Mouse (Mus musculus) hindbrain, embryonic 16.5 days (tissue): ENCODE measurements around the gene Nr4a3. TPM values are rescaled to one million over a fixed set of nuclear protein-coding genes. Genes with fewer than 3 reads are reported as not detected.

Source experiments
- ATAC-seq: fragments of 200-750 bp; cut with Nextera tagmentation; 2 replicates; pipeline ENCODE4 v1.8.0; 2017; ENCODE audit warnings: moderate TSS enrichment, moderate library complexity
- H3K27ac ChIP-seq: fragments of 300-500 bp; sonication (generic); 2 replicates; pipeline ENCODE4 v1.5.1; 2014; ENCODE audit warnings: low read depth, mild to moderate bottlenecking, control low read depth, low read length, moderate library complexity
- H3K27me3 ChIP-seq: fragments of 300-500 bp; sonication (generic); replicated peaks from 2 replicates; pipeline ENCODE4 v1.6.1; 2014; ENCODE audit warnings: low read length; ENCODE audit not compliant: control insufficient read depth, insufficient read depth
- H3K36me3 ChIP-seq: fragments of 300-500 bp; sonication (generic); 2 replicates; pipeline ENCODE4 v1.6.1; 2014; ENCODE audit warnings: mild to moderate bottlenecking, low read length, moderate library complexity, mixed read lengths; ENCODE audit not compliant: control insufficient read depth, insufficient read depth
- H3K4me1 ChIP-seq: fragments of 300-500 bp; sonication (generic); 2 replicates; pipeline ENCODE4 v1.6.1; 2014; ENCODE audit warnings: low read depth, low read length; ENCODE audit not compliant: control insufficient read depth, insufficient read depth
- H3K4me2 ChIP-seq: fragments of 300-500 bp; sonication (generic); 2 replicates; pipeline ENCODE4 v1.6.1; 2014; ENCODE audit warnings: mild to moderate bottlenecking, low read length, control low read depth, moderate library complexity
- H3K4me3 ChIP-seq: fragments of 300-500 bp; sonication (generic); 2 replicates; pipeline ENCODE4 v1.5.1; 2014; ENCODE audit warnings: mild to moderate bottlenecking, low read length, control low read depth, moderate library complexity
- H3K9ac ChIP-seq: fragments of 300-500 bp; sonication (generic); 2 replicates; pipeline ENCODE4 v1.6.1; 2014; ENCODE audit warnings: low read depth, mild to moderate bottlenecking, control low read depth, low read length, moderate library complexity
- H3K9me3 ChIP-seq: fragments of 300-500 bp; sonication (generic); 2 replicates; pipeline ENCODE4 v1.6.1; 2014; ENCODE audit warnings: mild to moderate bottlenecking, low read length, moderate library complexity; ENCODE audit not compliant: control insufficient read depth
- WGBS: fragments of 180-500 bp; shearing (Covaris S2); extraction: QIAGEN DNeasy Blood & Tissue Kit; methylation state at CpG from one replicate; pipeline ENCODE4 v1.1.7; 2014; 5-methylcytosine and 5-hydroxymethylcytosine counted together
- polyA plus RNA-seq: library from polyadenylated mRNA; unstranded; fragments of >200 nt; fragmentation: Nextera tagmentation; extraction: Ambion mirVana; gene quantifications from 2 replicates; pipeline ENCODE4 v1.2.1, GENCODE M21; 2015

The Nr4a3 gene
- polyA plus RNA-seq, 1 experiment from 2014 or later: 0.89 TPM

DNA sequence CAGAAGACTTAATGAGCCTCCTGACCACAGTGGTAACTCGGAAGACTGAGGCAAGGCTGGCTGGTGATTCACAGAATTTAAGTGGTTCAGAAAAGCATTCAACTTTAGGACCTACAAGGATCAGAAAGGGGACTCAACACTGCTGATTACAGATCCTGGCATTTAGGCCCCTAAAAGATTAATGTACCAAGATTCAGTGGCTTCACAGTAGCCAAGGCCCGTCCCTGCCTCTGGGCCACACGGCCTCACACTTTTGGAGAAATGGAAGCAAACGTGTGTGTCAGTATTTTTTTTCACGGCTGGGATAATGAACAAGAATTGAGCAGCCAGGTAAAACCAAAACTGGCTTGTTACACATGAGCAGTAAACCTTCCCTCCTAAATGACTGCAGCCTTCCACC, 6.1 kb upstream of the Nr4a3 start:
- H3K9me3 ChIP-seq: no peaks in the 10 kb centered on the region
- H3K9ac ChIP-seq: no peak overlapping the region
- no peaks in the 10 kb centered on the region for H3K36me3 ChIP-seq
- no peaks in the 10 kb centered on the region for H3K27me3 ChIP-seq
- no peak for ATAC-seq
- no peak overlapping the region for H3K4me2 ChIP-seq
- WGBS: 86% methylated on average over 5 of the region's 5 CpGs
- no peak overlapping the region for H3K27ac ChIP-seq
- no peak overlapping the region for H3K4me3 ChIP-seq
- H3K4me1 ChIP-seq: peaks cover 6% of the 10 kb centered on the region

DNA sequence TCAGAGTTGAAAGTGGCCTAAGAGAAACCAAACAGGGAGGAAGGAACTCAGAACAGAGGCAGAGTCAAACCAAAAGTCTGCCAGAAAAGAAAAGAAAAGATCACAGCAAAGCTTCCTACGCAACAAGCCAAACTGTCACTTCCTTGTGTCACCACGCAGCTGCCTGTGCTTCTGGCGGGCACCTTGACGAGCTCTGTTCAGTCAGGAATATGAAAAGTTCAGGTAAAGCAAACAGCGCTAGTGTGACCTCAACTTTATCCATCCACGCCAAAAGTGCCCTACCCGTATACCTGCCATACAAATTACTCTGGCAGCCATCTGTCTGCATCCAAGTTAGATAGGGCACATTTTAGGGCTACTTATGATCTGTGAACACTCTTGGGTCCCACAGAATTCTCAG, 5.2 kb upstream of the Nr4a3 start:
- Histone ChIP-seq H3K4me3 (no peak overlapping the region), H3K27me3 (no peaks in the 10 kb centered on the region), H3K9me3 (no peaks in the 10 kb centered on the region), H3K27ac (no peak overlapping the region), H3K9ac (no peak overlapping the region), H3K36me3 (no peaks in the 10 kb centered on the region), H3K4me1 (peaks cover 12% of the 10 kb centered on the region), H3K4me2 (no peak overlapping the region)
- no peak for ATAC-seq
- WGBS: 81% methylated on average over 7 of the region's 7 CpGs

DNA sequence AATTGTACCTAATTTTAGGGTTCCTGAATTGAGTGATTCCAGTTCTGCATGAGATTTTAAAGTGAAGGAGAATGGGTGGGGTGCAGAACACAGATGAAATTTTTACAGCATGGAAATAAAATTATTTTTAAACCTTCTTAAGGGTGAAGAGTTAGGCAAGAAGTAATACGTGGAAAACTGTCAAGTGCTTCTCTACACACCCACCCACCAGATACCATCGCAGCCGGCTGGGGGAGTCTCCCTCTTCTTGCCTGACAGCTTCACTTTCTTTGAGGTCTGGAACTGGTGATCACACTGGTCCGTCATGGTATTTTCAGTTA, 2.5 kb upstream of the Nr4a3 start:
- no peaks in the 10 kb centered on the region for H3K9me3 ChIP-seq
- peak overlapping the region; percentile 98 for H3K27ac ChIP-seq
- H3K9ac ChIP-seq: peak overlapping the region; percentile 87
- ATAC-seq: no peak
- no peaks in the 10 kb centered on the region; the same call in 1 of the 2 replicates for H3K27me3 ChIP-seq
- peak overlapping the region; percentile 99 for H3K4me2 ChIP-seq
- no peaks in the 10 kb centered on the region for H3K36me3 ChIP-seq
- H3K4me1 ChIP-seq: peaks cover 32% of the 10 kb centered on the region
- peak overlapping the region; percentile 85 for H3K4me3 ChIP-seq
- 1% methylated on average over 4 of the region's 4 CpGs for WGBS

DNA sequence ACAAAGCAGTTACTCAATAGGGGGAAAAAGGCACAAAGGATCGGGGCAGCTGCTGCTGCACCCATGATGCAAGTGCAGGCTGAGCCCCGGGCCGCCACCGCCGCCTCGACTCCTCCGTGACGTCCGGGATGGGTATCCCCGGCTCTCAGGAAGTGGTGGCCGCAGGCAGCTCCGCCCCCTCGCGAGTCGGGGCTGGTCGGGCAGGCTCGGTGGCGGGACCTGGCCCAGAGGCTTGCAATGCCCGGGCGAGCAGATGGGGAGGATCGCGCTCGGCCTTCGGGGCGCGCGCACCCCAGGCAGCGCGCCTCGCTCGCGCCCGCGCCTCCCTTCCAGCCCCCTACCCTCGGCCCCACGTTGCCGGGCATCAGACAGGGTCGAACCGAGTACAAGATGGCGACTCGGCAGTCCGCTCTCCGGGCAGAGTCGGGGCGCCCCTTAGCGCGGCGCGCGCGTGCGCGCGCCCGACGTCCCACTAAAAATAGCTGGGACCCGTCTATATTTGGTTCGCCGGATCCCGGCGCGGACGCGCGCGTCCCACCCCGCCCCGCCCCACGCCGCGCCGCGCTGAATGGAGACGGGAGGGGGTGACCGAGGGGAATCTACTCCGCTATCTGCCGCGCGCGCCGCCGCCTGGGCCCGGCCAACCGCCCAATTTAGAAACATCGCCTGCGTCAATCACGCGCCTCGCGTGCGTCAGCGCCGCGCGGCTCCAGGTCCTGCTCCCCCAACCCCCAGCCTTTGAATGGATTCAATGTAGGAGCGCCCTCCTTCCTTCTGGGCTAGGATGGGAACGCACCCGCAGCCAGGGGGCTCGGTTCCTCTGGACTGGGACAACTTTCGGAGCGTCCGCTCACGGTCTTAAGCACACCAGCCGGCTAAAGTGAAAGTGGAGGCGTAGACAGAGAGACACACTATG, 1.9 kb upstream of the Nr4a3 start:
- Histone ChIP-seq H3K4me1 (peaks cover 35% of the 10 kb centered on the region), H3K9ac (peak overlapping the region; percentile 87), H3K4me2 (peak overlapping the region; percentile 99), H3K4me3 (peak overlapping the region; percentile 85), H3K27ac (peak overlapping the region; percentile 98), H3K36me3 (no peaks in the 10 kb centered on the region), H3K27me3 (no peaks in the 10 kb centered on the region; the same call in 1 of the 2 replicates), H3K9me3 (no peaks in the 10 kb centered on the region)
- WGBS: under 1% methylated on average over 73 of the region's 105 CpGs
- ATAC-seq: peak; percentile 91

DNA sequence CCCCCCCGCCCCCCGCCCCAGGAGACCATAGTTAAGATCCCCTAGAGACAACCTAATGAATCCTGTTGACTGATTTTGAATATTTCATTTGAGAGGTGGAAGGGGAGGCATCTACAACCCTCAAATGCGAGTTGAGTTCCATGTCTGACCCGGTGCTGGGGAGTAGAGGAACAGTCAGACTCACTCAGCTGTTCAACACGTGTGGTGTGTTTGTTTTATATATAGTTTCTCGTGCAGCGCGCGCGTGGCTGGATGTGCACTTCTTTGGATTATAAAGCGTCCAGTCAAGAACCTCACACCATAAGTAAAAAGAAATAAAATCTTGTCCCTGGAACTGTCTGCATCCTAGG, 837 bp upstream of the Nr4a3 start:
- H3K36me3 ChIP-seq: no peaks in the 10 kb centered on the region
- no peak for ATAC-seq
- WGBS: 0% methylated on average over 11 of the region's 11 CpGs
- H3K27me3 ChIP-seq: no peaks in the 10 kb centered on the region; the same call in 1 of the 2 replicates
- no peaks in the 10 kb centered on the region for H3K9me3 ChIP-seq
- peak overlapping the region; percentile 88 for H3K27ac ChIP-seq
- H3K9ac ChIP-seq: peak overlapping the region; percentile 81
- peak overlapping the region; percentile 85 for H3K4me3 ChIP-seq
- H3K4me2 ChIP-seq: peak overlapping the region; percentile 99
- H3K4me1 ChIP-seq: peaks cover 41% of the 10 kb centered on the region

DNA sequence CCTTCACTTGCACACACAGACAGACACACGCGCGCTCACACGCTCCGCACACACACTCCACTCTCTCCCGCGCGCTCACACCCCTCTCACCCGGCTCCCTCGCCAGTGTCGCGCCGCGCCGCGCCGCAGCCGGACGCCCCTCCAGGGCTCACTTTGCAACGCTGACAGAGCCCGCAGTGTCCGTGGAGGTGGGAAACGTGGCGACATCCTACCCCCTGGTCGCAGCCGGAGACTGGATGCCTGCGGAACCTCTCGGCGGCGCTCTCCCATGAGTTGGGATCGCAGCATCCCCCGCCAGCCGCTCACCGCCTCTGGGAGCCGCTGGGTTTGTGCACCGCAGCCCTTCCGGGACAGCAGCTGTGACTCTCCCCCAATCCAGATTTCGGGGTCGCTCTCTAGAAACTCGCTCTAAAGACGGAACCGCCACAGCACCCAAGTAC, 348 bp downstream of the Nr4a3 start:
- no peak for ATAC-seq
- Histone ChIP-seq H3K4me3 (peak overlapping the region; percentile 85), H3K9ac (peak overlapping the region; percentile 81), H3K36me3 (no peaks in the 10 kb centered on the region), H3K4me1 (peaks cover 41% of the 10 kb centered on the region), H3K27ac (peak overlapping the region; percentile 88), H3K9me3 (no peaks in the 10 kb centered on the region), H3K27me3 (peaks cover 7% of the 10 kb centered on the region), H3K4me2 (peak overlapping the region; percentile 99)
- under 1% methylated on average over 42 of the region's 42 CpGs for WGBS

DNA sequence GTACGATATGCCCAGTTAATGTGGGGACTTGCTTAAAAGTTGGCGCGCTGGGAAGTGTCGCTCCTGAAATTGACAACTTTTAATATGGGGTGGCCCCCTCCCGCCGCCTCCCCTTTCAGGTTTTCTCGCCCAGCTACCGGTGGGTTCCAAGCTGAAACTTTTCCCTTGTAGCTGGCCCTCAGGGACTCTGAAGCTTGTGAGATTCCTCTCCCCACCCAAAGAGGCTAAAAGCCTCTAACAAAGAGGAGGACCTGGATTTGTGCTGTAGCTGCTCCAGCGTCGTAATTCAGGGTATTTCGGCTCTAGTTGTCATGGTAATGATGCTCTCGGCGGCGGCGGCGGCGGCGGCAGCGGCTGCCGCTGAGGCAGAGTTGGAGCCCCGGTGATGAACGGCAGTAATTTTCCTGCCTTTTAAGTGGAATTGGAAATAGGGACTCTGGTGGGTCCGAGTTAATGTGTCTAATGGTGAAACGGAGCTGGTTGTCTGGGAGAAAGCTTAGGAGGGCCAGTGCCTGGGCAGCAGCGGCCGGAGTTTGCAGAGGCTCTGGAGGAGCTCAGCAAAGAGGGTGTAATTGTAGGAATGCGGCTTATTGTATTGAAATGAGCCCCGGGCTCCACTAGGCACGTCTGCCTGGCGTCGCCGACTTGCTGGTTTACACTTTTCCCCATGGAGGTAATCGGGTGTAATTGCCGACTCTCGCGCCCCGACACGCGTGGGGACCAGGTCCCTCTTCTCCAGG, 938 bp downstream of the Nr4a3 start:
- WGBS: 0% methylated on average over 39 of the region's 39 CpGs
- no peak for ATAC-seq
- peak overlapping the region; percentile 85 for H3K4me3 ChIP-seq
- peak overlapping the region; percentile 99 for H3K4me2 ChIP-seq
- peak overlapping the region; percentile 81 for H3K9ac ChIP-seq
- H3K27ac ChIP-seq: peak overlapping the region; percentile 88; the same call in 1 of the 2 replicates
- no peaks in the 10 kb centered on the region for H3K9me3 ChIP-seq
- H3K36me3 ChIP-seq: no peaks in the 10 kb centered on the region
- H3K27me3 ChIP-seq: peaks cover 13% of the 10 kb centered on the region
- H3K4me1 ChIP-seq: peaks cover 41% of the 10 kb centered on the region

DNA sequence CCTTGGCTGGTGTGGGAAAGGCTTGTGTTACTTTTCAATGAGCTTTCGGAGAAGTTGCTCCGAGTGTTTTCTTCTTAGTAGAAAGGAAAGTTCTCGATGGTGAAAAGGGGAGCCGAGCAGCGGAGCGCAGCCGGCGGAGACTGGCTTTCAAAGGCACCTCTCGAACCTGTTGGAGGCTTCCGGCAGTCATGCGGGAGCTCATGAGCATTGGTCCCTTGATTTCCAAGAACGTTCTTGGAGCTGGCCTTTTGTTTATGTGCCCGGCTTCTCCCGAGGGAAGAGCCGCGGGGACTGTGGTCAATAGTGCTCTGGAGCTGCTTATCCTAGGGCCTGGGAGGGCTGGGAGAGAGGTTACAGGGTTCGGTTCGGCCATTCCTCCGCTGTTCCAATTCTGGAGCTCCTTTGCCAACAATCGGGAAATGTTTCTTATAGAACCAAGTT, 1.5 kb downstream of the Nr4a3 start:
- Histone ChIP-seq H3K9ac (peak overlapping the region; percentile 81; the same call in 1 of the 2 replicates), H3K9me3 (no peaks in the 10 kb centered on the region), H3K4me3 (peak overlapping the region; percentile 85), H3K27ac (no peak overlapping the region; the same call in 1 of the 2 replicates), H3K27me3 (peaks cover 17% of the 10 kb centered on the region), H3K4me2 (peak overlapping the region; percentile 99), H3K36me3 (no peaks in the 10 kb centered on the region), H3K4me1 (peaks cover 41% of the 10 kb centered on the region)
- WGBS: under 1% methylated on average over 20 of the region's 20 CpGs
- ATAC-seq: no peak
